ENCODE assay signal across 20 mouse cellular contexts in the genomic region with DNA sequence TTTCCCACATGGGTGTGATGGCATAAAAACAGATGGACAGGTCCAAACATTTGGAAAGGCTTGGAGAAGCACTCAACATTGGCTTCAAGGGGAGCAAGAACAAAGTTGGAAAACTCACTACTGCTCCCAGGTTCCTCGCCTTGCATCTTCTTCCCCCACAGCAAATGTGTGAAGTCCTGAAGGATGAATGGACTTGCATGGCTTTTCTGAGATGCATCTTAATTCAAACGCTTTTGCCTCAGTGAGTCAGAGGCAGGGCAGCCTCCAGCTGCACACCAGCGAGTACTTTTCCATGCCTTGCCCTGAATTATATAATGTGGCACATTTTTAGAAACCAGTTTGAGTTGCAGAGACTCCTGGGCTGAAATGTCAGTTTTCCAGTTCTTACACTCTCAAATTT.
DNase-seq lines count a peak whose midpoint lies in the region.
"Had no signal": no experiment of that assay in that cellular context is flagged by ENCODE, and none has a peak within 500 bp of the region (broad histone marks: within the 10 kb centered on the region; RNA-seq: fewer than 3 reads in every experiment).

No protein-coding gene starts in this region.

- peak; percentile 8 for DNase-seq in adrenal gland, adult 8-10 months
- DNase-seq in adrenal gland, postnatal 25 days, result no peak
- DNase-seq in left cerebral cortex, adult 11 months (ENCODE audit: low spot score), result peak; percentile 61
- DNase-seq in left cerebral cortex, postnatal 4 days, result no peak
- peak; percentile 35 for DNase-seq in 3T3-L1 (ENCODE audit: low read depth, low spot score)
- DNase-seq in left cerebral cortex, adult 9 months (ENCODE audit: low spot score in 2 of 2), result peak; percentile 72 to 74
- DNase-seq in urinary bladder, postnatal 4 days (ENCODE audit: low spot score in 2 of 2), result no peak
- DNase-seq in urinary bladder, postnatal 14 days (ENCODE audit: low spot score), result no peak
- DNase-seq: cerebellum, adult 8-10 months; cerebellum, postnatal 36 days; embryo, embryonic 11 days; gastrocnemius, postnatal 14 days; heart, adult 18-20 months; heart, postnatal 36 days; kidney, adult 2 months; kidney, postnatal 4 days; liver; lung, adult 2 months; lung, postnatal 10 days; thymus, postnatal 14 days had no signal

- intact Hi-C loops in left cerebral cortex, postnatal 4 days (cut with DNase I), result no loop called here

Comparison
In these comparisons a context has a peak if more than half of its experiments do, and no peak if none do; other contexts are left out.
1. DNase-seq: peak in adrenal gland, adult 8-10 months (single experiment), left cerebral cortex, adult 11 months (single experiment), 3T3-L1 (single experiment) and left cerebral cortex, adult 9 months (2 of 2); none in adrenal gland, postnatal 25 days (single experiment), left cerebral cortex, postnatal 4 days (single experiment), urinary bladder, postnatal 4 days (0 of 2) and urinary bladder, postnatal 14 days (single experiment).